Mouse (Mus musculus): Measurements from ENCODE around the gene Izumo4. TPM values are rescaled to one million over a fixed set of nuclear protein-coding genes. Genes with fewer than 3 reads are reported as not detected.

Gene Izumo4
- total RNA-seq, 2 experiments from 2014 or later: 2.5 to 2.6 TPM

GRCm38 (mm10) chr10:80687850-80688249, 14.1 kb upstream of the Izumo4 start:
- DNase-seq: peak; percentile 84 to 86

GRCm38 (mm10) chr10:80692249-80693165, 9.5 kb upstream of the Izumo4 start:
- DNase-seq: peak in 1 of 2 experiments; percentile 66

- no peak for DNase-seq
Measured at GRCm38 (mm10) chr10:80693401-80694045, 8.5 kb upstream of the Izumo4 start.

GRCm38 (mm10) chr10:80694159-80694938, 7.6 kb upstream of the Izumo4 start:
- no peak for DNase-seq

- peak; percentile 60 to 89 for DNase-seq
Measured at GRCm38 (mm10) chr10:80695186-80695585, 6.8 kb upstream of the Izumo4 start.

GRCm38 (mm10) chr10:80695801-80696501, 6.0 kb upstream of the Izumo4 start:
- DNase-seq: no peak

- DNase-seq: no peak
Measured at GRCm38 (mm10) chr10:80696502-80697392, 5.2 kb upstream of the Izumo4 start.

- DNase-seq: no peak
Measured at GRCm38 (mm10) chr10:80697393-80697787, 4.6 kb upstream of the Izumo4 start.

GRCm38 (mm10) chr10:80697812-80698211, 4.2 kb upstream of the Izumo4 start:
- no peak for DNase-seq

- no peak for DNase-seq
Measured at GRCm38 (mm10) chr10:80698605-80699004, 3.4 kb upstream of the Izumo4 start.

- no peak for DNase-seq
Measured at GRCm38 (mm10) chr10:80700038-80700504, 1.9 kb upstream of the Izumo4 start.

GRCm38 (mm10) chr10:80700732-80701131, 1.3 kb upstream of the Izumo4 start:
- DNase-seq: peak in 1 of 2 experiments; percentile 26

- DNase-seq: peak; percentile 96
Measured at GRCm38 (mm10) chr10:80702536-80703390, 779 bp downstream of the Izumo4 start.

GRCm38 (mm10) chr10:80703643-80704042, 1.7 kb downstream of the Izumo4 start:
- no peak for DNase-seq

GRCm38 (mm10) chr10:80704418-80704817, 2.4 kb downstream of the Izumo4 start:
- DNase-seq: no peak

GRCm38 (mm10) chr10:80705033-80705432, 3.0 kb downstream of the Izumo4 start:
- DNase-seq: no peak

GRCm38 (mm10) chr10:80705479-80705878, 3.5 kb downstream of the Izumo4 start:
- DNase-seq: no peak

GRCm38 (mm10) chr10:80710834-80711233, 8.8 kb downstream of the Izumo4 start:
- no peak for DNase-seq

GRCm38 (mm10) chr10:80717281-80717680, 15.3 kb downstream of the Izumo4 start:
- DNase-seq: no peak
